Mouse (Mus musculus) midbrain, postnatal 0 days (tissue): ENCODE measurements around the gene Dlx1. TPM values are rescaled to one million over a fixed set of nuclear protein-coding genes. Genes with fewer than 3 reads are reported as not detected.

Experiments used
- ATAC-seq: fragments of 200-750 bp; cut with Nextera tagmentation; 2 replicates; pipeline ENCODE4 v1.8.0; 2017; ENCODE audit warnings: moderate number of reproducible peaks, mild to moderate bottlenecking, moderate TSS enrichment, moderate library complexity; ENCODE audit not compliant: low FRiP score
- DNase-seq: peaks from one replicate; pipeline ENCODE4 v3.0.0-alpha.2; 2015; ENCODE audit warnings: low spot score
- H3K27ac ChIP-seq: fragments of 300-500 bp; sonication (generic); 2 replicates; pipeline ENCODE4 v1.5.1; 2014; ENCODE audit warnings: low read depth, mild to moderate bottlenecking, low read length, mixed read lengths
- H3K27me3 ChIP-seq: fragments of 300-500 bp; sonication (generic); 2 replicates; pipeline ENCODE4 v1.6.1; 2014; ENCODE audit warnings: low read length, control low read depth, mixed read lengths; ENCODE audit not compliant: insufficient read depth
- H3K36me3 ChIP-seq: fragments of 300-500 bp; sonication (generic); 2 replicates; pipeline ENCODE4 v1.6.1; 2014; ENCODE audit warnings: low read length, control low read depth, mixed read lengths; ENCODE audit not compliant: insufficient read depth
- H3K4me1 ChIP-seq: fragments of 300-500 bp; sonication (generic); 2 replicates; pipeline ENCODE4 v1.6.1; 2014; ENCODE audit warnings: mild to moderate bottlenecking, control low read depth, antibody characterized with exemption, low read length, mixed read lengths; ENCODE audit not compliant: insufficient read depth
- H3K4me2 ChIP-seq: fragments of 300-500 bp; sonication (generic); 2 replicates; pipeline ENCODE4 v1.6.1; 2014; ENCODE audit warnings: low read depth, mild to moderate bottlenecking, low read length, mixed read lengths; ENCODE audit not compliant: poor library complexity, severe bottlenecking
- H3K4me3 ChIP-seq: fragments of 300-500 bp; sonication (generic); 2 replicates; pipeline ENCODE4 v1.5.1; 2014; ENCODE audit warnings: low read depth, mild to moderate bottlenecking, low read length, moderate library complexity
- H3K9ac ChIP-seq: fragments of 300-500 bp; sonication (generic); replicated peaks from 2 replicates; pipeline ENCODE4 v1.6.1; 2014; ENCODE audit warnings: mild to moderate bottlenecking, low read length, moderate library complexity, mixed read lengths; ENCODE audit not compliant: poor library complexity, severe bottlenecking
- H3K9me3 ChIP-seq: fragments of 300-500 bp; sonication (generic); 2 replicates; pipeline ENCODE4 v1.6.1; 2016; ENCODE audit warnings: low read length, control low read depth
- CTCF ChIP-seq: IDR thresholded peaks from 2 replicates; pipeline ENCODE4 v1.5.1; 2016; ENCODE audit warnings: antibody characterized with exemption, mild to moderate bottlenecking
- WGBS: fragments of 180-500 bp; shearing (Covaris S2); extraction: QIAGEN DNeasy Blood & Tissue Kit; methylation state at CpG from one replicate; pipeline ENCODE4 v1.1.7; 2014; 5-methylcytosine and 5-hydroxymethylcytosine counted together
- polyA plus RNA-seq: library from polyadenylated mRNA; unstranded; fragments of >200 nt; fragmentation: Nextera tagmentation; extraction: Ambion mirVana; gene quantifications from 2 replicates; pipeline ENCODE4 v1.2.1, GENCODE M21; 2015
- total RNA-seq: library from RNA; depleted of rRNA; stranded (reverse); fragments of >200 nt; gene quantifications from 2 replicates; pipeline ENCODE4 v1.2.3, GENCODE M21; 2014

The Dlx1 gene
- total and polyA plus RNA-seq, 2 experiments from 2014 or later = 2.8 to 25.5 TPM

DNA sequence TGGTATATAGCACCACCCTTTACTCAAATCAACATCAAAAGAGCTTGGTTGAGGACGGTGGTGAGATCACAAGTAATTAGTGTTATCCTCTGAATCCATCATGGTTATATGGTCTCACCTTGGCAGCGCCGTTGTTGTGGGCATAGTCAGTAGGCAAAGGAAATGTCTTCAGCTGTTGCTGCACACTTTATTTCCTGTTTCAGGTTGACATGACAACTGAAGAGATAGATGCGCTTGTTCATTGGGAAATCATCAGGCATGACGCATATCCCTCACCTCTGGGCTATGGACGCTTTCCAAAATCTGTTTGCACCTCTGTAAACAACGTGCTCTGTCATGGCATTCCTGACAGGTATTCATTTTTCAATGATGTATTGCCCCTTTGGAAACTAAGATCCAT is 16.7 kb upstream of the Dlx1 start:
- ATAC-seq (no peak), DNase-seq (no peak)
- TF ChIP-seq CTCF = no peak
- Histone ChIP-seq H3K9ac (no peak overlapping the region), H3K4me3 (no peak overlapping the region), H3K4me1 (no peaks in the 10 kb centered on the region), H3K27me3 (0 out of 2 replicates have a peak, but pooled peaks cover 3% of the 10 kb centered on the region), H3K27ac (no peak overlapping the region), H3K36me3 (no peaks in the 10 kb centered on the region), H3K4me2 (no peak overlapping the region), H3K9me3 (no peaks in the 10 kb centered on the region)
- WGBS = 91% methylated on average over 7 of the region's 7 CpGs

DNA sequence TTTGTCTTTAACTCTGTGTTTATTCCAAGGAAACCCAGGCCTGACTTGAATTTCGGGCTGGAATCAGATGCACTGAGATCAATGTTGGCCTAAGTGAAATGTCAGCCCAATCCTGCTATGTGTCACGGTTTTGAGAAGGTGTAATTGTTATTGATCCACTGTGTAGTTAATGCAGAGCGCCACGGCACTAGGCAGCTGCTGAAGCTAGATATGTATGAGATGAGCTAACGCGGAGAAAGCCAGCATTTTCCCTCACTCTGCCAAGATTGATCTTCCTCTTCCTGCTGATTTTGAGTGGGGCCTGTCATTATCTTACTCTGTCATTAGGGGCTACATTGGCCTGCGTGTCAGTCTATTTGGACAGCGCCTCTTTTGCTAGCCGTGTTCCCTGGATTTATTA is 15.6 kb upstream of the Dlx1 start:
- Histone ChIP-seq H3K9me3 (no peaks in the 10 kb centered on the region), H3K36me3 (no peaks in the 10 kb centered on the region), H3K4me1 (no peaks in the 10 kb centered on the region), H3K4me2 (no peak overlapping the region), H3K4me3 (no peak overlapping the region), H3K27ac (no peak overlapping the region), H3K27me3 (peaks cover 4% of the 10 kb centered on the region; the same call in 1 of the 2 replicates), H3K9ac (no peak overlapping the region)
- TF ChIP-seq CTCF = no peak
- no peak for DNase-seq
- ATAC-seq = no peak
- 61% methylated on average over 9 of the region's 9 CpGs for WGBS

DNA sequence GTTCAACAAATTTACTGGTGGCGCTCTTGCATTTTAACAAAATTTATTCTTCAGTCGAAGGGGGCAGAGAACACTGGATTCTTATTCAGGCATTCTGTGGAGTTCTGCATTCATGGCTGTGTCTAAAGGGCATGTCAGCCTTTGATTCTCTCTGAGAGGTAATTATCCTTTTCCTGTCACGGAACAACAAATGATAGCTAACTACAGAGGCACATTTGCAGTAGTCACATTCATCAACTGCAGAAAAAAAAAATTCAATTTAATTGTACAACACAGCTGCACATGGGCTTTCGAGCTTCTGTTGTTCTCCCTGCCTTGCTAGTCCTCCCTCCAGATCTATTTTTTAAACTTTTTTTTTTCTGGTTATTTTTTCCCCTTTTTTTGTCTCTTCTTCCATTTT is 10.9 kb upstream of the Dlx1 start:
- 39% methylated on average over 4 of the region's 4 CpGs for WGBS
- DNase-seq (no peak), ATAC-seq (no peak)
- H3K4me2 ChIP-seq = no peak overlapping the region
- no peaks in the 10 kb centered on the region for H3K4me1 ChIP-seq
- H3K27me3 ChIP-seq = peaks cover 35% of the 10 kb centered on the region
- no peak for TF ChIP-seq CTCF
- H3K9ac ChIP-seq = no peak overlapping the region
- no peak overlapping the region for H3K27ac ChIP-seq
- H3K9me3 ChIP-seq = no peaks in the 10 kb centered on the region
- H3K4me3 ChIP-seq = no peak overlapping the region
- no peaks in the 10 kb centered on the region for H3K36me3 ChIP-seq

DNA sequence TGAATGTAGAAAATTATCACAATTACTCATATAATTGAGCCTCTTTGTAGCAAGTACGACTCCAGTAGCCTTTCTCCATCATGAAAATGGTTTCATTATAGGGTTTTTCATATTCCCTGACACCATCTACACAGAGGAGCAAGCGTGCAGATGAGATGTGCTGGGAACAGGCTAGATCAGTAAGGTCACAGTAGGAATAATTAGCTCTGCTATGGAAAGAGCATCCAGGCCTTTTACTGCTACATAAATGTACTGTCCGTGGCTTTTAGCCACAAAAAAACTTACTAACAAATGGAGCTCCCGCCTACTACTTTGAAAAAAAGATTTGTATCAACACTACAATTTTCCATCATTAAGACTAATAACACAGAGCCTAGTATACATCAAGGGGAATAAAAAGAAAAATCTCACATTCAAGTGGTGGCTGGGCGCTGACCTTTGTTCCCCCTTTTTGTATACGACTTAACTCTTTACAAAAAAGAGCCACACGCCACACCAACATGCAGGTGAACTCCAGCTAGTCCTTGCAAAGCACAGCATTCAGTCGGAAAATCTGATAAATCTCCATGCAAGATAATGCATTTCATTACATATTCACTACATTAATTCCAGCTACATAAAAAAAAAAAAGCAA is 10.3 kb upstream of the Dlx1 start:
- no peak for DNase-seq
- TF ChIP-seq CTCF = no peak
- ATAC-seq = no peak
- no peaks in the 10 kb centered on the region for H3K9me3 ChIP-seq
- H3K27ac ChIP-seq = no peak overlapping the region
- WGBS = 58% methylated on average over 8 of the region's 8 CpGs
- peaks cover 39% of the 10 kb centered on the region for H3K27me3 ChIP-seq
- H3K4me3 ChIP-seq = no peak overlapping the region
- H3K9ac ChIP-seq = no peak overlapping the region
- no peaks in the 10 kb centered on the region for H3K4me1 ChIP-seq
- no peak overlapping the region for H3K4me2 ChIP-seq
- H3K36me3 ChIP-seq = no peaks in the 10 kb centered on the region

DNA sequence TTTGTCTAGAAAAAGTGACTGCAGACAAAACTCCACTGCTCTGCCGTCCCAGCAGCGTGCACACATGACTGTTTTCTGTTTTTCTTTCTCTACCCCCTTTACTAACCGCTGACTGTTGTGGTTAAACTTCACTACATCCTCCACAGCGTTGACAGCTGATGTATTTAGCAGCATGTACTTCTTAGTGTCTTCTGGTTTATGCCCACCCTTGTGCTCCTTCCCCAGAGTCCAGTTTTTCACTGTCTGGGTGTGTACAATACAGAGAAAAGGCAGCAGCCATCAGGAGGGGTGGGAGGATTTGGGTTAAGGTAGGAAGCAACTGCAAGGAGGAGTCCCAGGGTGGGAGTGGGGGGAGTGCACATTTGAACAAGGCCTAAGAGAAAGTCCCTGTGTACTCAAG is 5.0 kb upstream of the Dlx1 start:
- ATAC-seq (no peak), DNase-seq (no peak)
- Histone ChIP-seq H3K27me3 (peaks cover 76% of the 10 kb centered on the region), H3K4me2 (no peak overlapping the region), H3K36me3 (no peaks in the 10 kb centered on the region), H3K9ac (no peak overlapping the region), H3K27ac (no peak overlapping the region), H3K4me1 (no peaks in the 10 kb centered on the region), H3K9me3 (no peaks in the 10 kb centered on the region), H3K4me3 (no peak overlapping the region)
- WGBS = 77% methylated on average over 4 of the region's 4 CpGs
- no peak for TF ChIP-seq CTCF

DNA sequence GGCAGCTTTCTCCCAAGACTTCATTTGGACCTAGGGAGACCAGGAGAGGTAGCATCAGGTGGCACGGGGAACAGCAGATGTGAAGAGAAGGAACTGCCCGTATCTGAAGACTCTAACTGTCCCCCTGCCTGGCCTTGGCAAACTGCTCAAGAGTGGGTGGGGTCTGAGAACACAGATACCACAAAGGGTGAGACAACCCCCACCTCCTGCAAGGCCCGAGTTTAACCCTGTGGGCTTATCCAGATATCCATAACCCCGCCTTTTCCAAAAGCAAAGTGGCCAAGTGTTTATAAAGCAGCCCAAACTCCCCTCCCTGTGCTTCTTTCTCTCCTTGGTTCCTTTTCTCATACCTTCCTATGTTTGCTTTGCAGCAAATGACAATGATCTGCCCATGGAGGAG is 4.5 kb upstream of the Dlx1 start:
- Histone ChIP-seq H3K9ac (no peak overlapping the region), H3K4me1 (no peaks in the 10 kb centered on the region), H3K27me3 (peaks cover 76% of the 10 kb centered on the region), H3K9me3 (no peaks in the 10 kb centered on the region), H3K4me2 (no peak overlapping the region), H3K4me3 (no peak overlapping the region), H3K27ac (no peak overlapping the region), H3K36me3 (no peaks in the 10 kb centered on the region)
- DNase-seq = no peak
- no peak for ATAC-seq
- no peak for TF ChIP-seq CTCF
- 58% methylated on average over 4 of the region's 4 CpGs for WGBS
